Mouse (Mus musculus) lung, embryonic 15.5 days (tissue): ENCODE data around the gene Arsa. TPM values are rescaled to one million over a fixed set of nuclear protein-coding genes. Genes with fewer than 3 reads are reported as not detected.

Source experiments
- ATAC-seq: fragments of 200-750 bp; cut with Nextera tagmentation; 2 replicates; pipeline ENCODE4 v1.8.0; 2017; ENCODE audit warnings: moderate number of reproducible peaks, borderline replicate concordance; ENCODE audit not compliant: low FRiP score, low TSS enrichment; ENCODE audit errors: extremely low read depth
- H3K27ac ChIP-seq: fragments of 300-500 bp; sonication (generic); 2 replicates; pipeline ENCODE4 v1.5.1; 2015; ENCODE audit warnings: moderate library complexity, mild to moderate bottlenecking, inconsistent platforms
- H3K27me3 ChIP-seq: fragments of 300-500 bp; sonication (generic); 2 replicates; pipeline ENCODE4 v1.6.1; 2015; ENCODE audit warnings: inconsistent platforms
- H3K36me3 ChIP-seq: fragments of 300-500 bp; sonication (generic); 2 replicates; pipeline ENCODE4 v1.6.1; 2015; ENCODE audit warnings: inconsistent platforms
- H3K4me1 ChIP-seq: fragments of 300-500 bp; sonication (generic); 2 replicates; pipeline ENCODE4 v1.6.1; 2015; ENCODE audit warnings: inconsistent platforms
- H3K4me2 ChIP-seq: fragments of 300-500 bp; sonication (generic); 2 replicates; pipeline ENCODE4 v1.6.1; 2015; ENCODE audit warnings: inconsistent platforms, mild to moderate bottlenecking, moderate library complexity
- H3K4me3 ChIP-seq: fragments of 300-500 bp; sonication (generic); 2 replicates; pipeline ENCODE4 v1.5.1; 2015; ENCODE audit warnings: mild to moderate bottlenecking, inconsistent platforms
- H3K9ac ChIP-seq: fragments of 300-500 bp; sonication (generic); 2 replicates; pipeline ENCODE4 v1.6.1; 2015; ENCODE audit warnings: inconsistent platforms
- H3K9me3 ChIP-seq: fragments of 300-500 bp; sonication (generic); 2 replicates; pipeline ENCODE4 v1.6.1; 2016; ENCODE audit warnings: inconsistent platforms
- WGBS: fragments of 180-500 bp; shearing (Covaris S2); methylation state at CpG from one replicate; pipeline ENCODE4 v1.1.7; 2015; 5-methylcytosine and 5-hydroxymethylcytosine counted together
- polyA plus RNA-seq: library from polyadenylated mRNA; unstranded; fragments of >200 nt; fragmentation: Nextera tagmentation; extraction: Ambion mirVana; gene quantifications from 2 replicates; pipeline ENCODE4 v1.2.1, GENCODE M21; 2015

Gene Arsa
- polyA plus RNA-seq, 1 experiment from 2014 or later, result 22.7 TPM

- Histone ChIP-seq H3K4me2 (peak overlapping the region; percentile 88), H3K27ac (no peak overlapping the region), H3K4me3 (peak overlapping the region; percentile 77), H3K9me3 (no peaks in the 10 kb centered on the region), H3K36me3 (peaks cover 20% of the 10 kb centered on the region), H3K27me3 (no peaks in the 10 kb centered on the region), H3K9ac (no peak overlapping the region; the same call in 1 of the 2 replicates), H3K4me1 (peaks cover 13% of the 10 kb centered on the region)
- no peak for ATAC-seq
- WGBS, result 78% methylated on average over 19 of the region's 19 CpGs
Measured at GRCm38 (mm10) chr15:89428136-89428790, 49.0 kb downstream of the Arsa start.

DNA sequence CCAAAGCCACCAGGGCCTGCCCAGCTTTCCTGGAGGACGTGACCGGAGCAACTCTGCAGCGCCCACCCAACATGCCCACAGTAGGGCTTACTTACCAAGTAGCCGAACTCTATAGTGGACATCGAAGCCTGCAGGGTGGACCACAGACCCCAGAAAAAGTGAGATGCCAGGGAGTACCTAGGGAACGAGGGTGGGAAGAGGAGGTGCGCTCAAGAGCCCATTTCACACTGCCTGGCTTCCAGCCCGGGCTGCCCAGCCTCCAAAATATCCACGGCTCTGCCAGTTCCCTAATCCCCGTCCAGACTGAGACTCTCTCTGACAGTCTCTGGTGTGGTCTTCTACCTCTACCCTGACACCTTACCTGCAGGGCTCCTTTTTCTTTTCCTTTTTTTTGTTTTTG lies 50.5 kb downstream of the Arsa start:
- peaks cover 20% of the 10 kb centered on the region for H3K36me3 ChIP-seq
- H3K4me3 ChIP-seq, result no peak overlapping the region
- H3K4me1 ChIP-seq, result peaks cover 13% of the 10 kb centered on the region
- no peaks in the 10 kb centered on the region for H3K27me3 ChIP-seq
- H3K9ac ChIP-seq, result no peak overlapping the region
- no peak for ATAC-seq
- 90% methylated on average over 10 of the region's 10 CpGs for WGBS
- H3K4me2 ChIP-seq, result no peak overlapping the region
- no peaks in the 10 kb centered on the region for H3K9me3 ChIP-seq
- H3K27ac ChIP-seq, result no peak overlapping the region

DNA sequence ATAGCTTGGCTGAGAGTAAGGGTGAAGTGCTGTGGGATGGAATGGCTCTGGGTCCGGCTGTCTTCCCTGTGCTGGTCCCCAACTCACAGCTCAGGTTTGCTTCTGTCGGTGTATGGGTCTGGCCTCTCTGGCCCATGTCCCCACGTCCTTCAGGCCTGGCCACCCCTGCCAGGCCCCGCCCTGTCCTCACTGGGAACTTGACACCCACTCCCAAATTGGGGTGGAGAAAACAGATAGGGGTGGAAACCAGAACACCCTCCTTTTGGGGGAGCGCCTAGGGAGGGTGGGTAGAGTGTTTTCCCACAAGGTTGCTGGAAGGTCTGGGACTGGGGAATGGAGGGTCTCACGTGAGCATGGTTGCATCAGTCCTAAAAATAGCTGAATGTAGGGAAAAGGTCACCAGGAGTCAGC lies 51.5 kb downstream of the Arsa start, which contains the start of gene Cpt1b:
Gene Cpt1b (minus strand): TSS at position 153 of the 411 bp plus-strand sequence.
- Histone ChIP-seq H3K4me1 (peaks cover 13% of the 10 kb centered on the region), H3K9me3 (no peaks in the 10 kb centered on the region), H3K36me3 (peaks cover 20% of the 10 kb centered on the region), H3K9ac (no peak within 1 kb of the TSS), H3K27me3 (no peaks in the 10 kb centered on the region), H3K4me2 (no peak within 1 kb of the TSS), H3K27ac (no peak within 1 kb of the TSS), H3K4me3 (no peak within 1 kb of the TSS)
- 42% methylated on average over 6 of the region's 6 CpGs for WGBS
- no peak for ATAC-seq

GRCm38 (mm10) chr15:89424621-89425020 lies 52.6 kb downstream of the Arsa start:
- Histone ChIP-seq H3K4me2 (no peak overlapping the region), H3K36me3 (peaks cover 20% of the 10 kb centered on the region)

More at GRCm38 (mm10) chr15:89424621-89425020, 52.6 kb downstream of the Arsa start:
- Histone ChIP-seq H3K4me3 (no peak overlapping the region), H3K27me3 (no peaks in the 10 kb centered on the region), H3K9me3 (no peaks in the 10 kb centered on the region), H3K9ac (no peak overlapping the region), H3K4me1 (peaks cover 8% of the 10 kb centered on the region), H3K27ac (no peak overlapping the region)
- no peak for ATAC-seq
- WGBS, result 80% methylated on average over 8 of the region's 8 CpGs

Other genes with a start within 250 kb of the Arsa start
- 50.3 and 53.7 TPM in 2 replicates for gene Sbf1, start 162.1 kb downstream of the Arsa start, polyA plus RNA-seq
- gene Adm2, start 154.7 kb downstream of the Arsa start, polyA plus RNA-seq, result 0.45 and 0.69 TPM in 2 replicates
- gene Miox, start 143.0 kb downstream of the Arsa start, polyA plus RNA-seq, result not detected in 2 replicates
- gene Lmf2, start 121.8 kb downstream of the Arsa start, polyA plus RNA-seq, result 70.7 and 74.4 TPM in 2 replicates
- 160 and 168 TPM in 2 replicates for gene Ncaph2, start 121.7 kb downstream of the Arsa start, polyA plus RNA-seq
- 5.6 and 5.9 TPM in 2 replicates for gene Sco2, start 103.6 kb downstream of the Arsa start, polyA plus RNA-seq
- 1.1 and 1.7 TPM in 2 replicates for gene Tymp, start 100.4 kb downstream of the Arsa start, polyA plus RNA-seq
- gene Odf3b, start 98.1 kb downstream of the Arsa start, polyA plus RNA-seq, result 3.0 and 4.1 TPM in 2 replicates
- gene Klhdc7b, start 92.5 kb downstream of the Arsa start, polyA plus RNA-seq, result not detected in 2 replicates
- gene Syce3, start 66.9 kb downstream of the Arsa start, polyA plus RNA-seq, result not detected in 2 replicates
- 4.2 and 5.1 TPM in 2 replicates for gene Cpt1b, start 51.6 kb downstream of the Arsa start, polyA plus RNA-seq
- 2.3 and 2.4 TPM in 2 replicates for gene C730034F03Rik, start 47.8 kb downstream of the Arsa start, polyA plus RNA-seq
- 0.40 TPM in 1 of 2 replicates, not detected in the other for gene Gm44502, start 47.7 kb downstream of the Arsa start, polyA plus RNA-seq
- gene Chkb, start 47.5 kb downstream of the Arsa start, polyA plus RNA-seq, result 51.3 and 57.9 TPM in 2 replicates
- gene Mapk8ip2, start 23.5 kb downstream of the Arsa start, polyA plus RNA-seq, result 0.65 and 0.97 TPM in 2 replicates
- gene Shank3, start 22.2 kb upstream of the Arsa start, polyA plus RNA-seq, result 2.5 and 2.8 TPM in 2 replicates
- gene Acr, start 90.9 kb upstream of the Arsa start, polyA plus RNA-seq, result 0.10 and 0.20 TPM in 2 replicates
- 45.9 and 46.2 TPM in 2 replicates for gene Rabl2, start 114.5 kb upstream of the Arsa start, polyA plus RNA-seq